Mouse (Mus musculus): ENCODE results near the gene Mindy3.

- TF ChIP-seq CTCF (IDR thresholded peaks at IDR 0.05; ENCODE audit: extremely low read depth, insufficient read depth, low read length) (no peak), POLR2A (IDR thresholded peaks at IDR 0.05; ENCODE audit: extremely low read depth, insufficient read depth, low read length) (no peak)
Measured at GRCm38 (mm10) chr2:12329068-12329407, 90.2 kb downstream of the Mindy3 start.

Data from cortical plate, adult 2 months (tissue).